Comparison of ENCODE assay signal across 19 mouse cellular contexts in the genomic region with DNA sequence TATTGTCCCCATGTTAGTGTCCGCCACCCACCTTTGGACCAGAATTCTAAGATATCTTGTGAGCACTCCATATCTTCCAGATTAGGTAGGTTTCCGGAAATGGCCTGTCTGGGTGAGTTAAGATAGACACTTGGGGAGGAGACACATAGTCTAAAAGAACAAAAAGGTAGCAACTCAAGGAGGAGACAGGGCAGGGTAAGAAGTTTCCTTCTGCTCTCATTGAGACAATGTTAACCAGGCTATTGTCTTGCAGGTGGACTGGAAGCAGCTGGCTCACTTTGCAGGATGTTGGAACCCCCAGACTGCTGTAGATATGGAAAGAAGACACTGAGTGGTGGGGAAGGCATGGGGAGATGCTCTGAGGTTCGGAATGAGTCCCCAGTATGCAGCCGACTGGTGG.
DNase-seq lines count a peak whose midpoint lies in the region; ATAC-seq and TF ChIP-seq lines count a peak whose summit lies in the region.
"Had no signal": no experiment of that assay in that cellular context is flagged by ENCODE, and none has a peak within 500 bp of the region (broad histone marks: within the 10 kb centered on the region; RNA-seq: fewer than 3 reads in every experiment).

No protein-coding gene starts in this region.

- H3K4me3 ChIP-seq in CH12.LX (replicated peaks in 1 of 3; ENCODE audit: low read depth in 2 of 3, low read length in 2 of 3, poor library complexity in 1 of 3) = no peak overlapping the region
- peak overlapping the region; percentile 61 to 72 for H3K4me3 ChIP-seq in MEL (ENCODE audit: control insufficient read depth in 1 of 2, insufficient read depth in 1 of 2, low read depth in 2 of 2, low read length in 2 of 2)
- H3K4me3 ChIP-seq in limb, embryonic 10.5 days = no peak overlapping the region
- H3K4me3 ChIP-seq in liver, embryonic 15.5 days (replicated peaks) = no peak overlapping the region
- no peak overlapping the region for H3K4me3 ChIP-seq in lung, postnatal 0 days (ENCODE audit: low read depth, low read length)
- H3K4me3 ChIP-seq: embryonic facial prominence, embryonic 13.5 days; heart, embryonic 12.5 days; hindbrain, embryonic 10.5 days had no signal

- no peaks in the 10 kb centered on the region for H3K27me3 ChIP-seq in CH12.LX (replicated peaks)
- no peaks in the 10 kb centered on the region for H3K27me3 ChIP-seq in MEL (ENCODE audit: control insufficient read depth in 1 of 2, insufficient read depth in 2 of 2, low read length in 2 of 2)
- no peaks in the 10 kb centered on the region for H3K27me3 ChIP-seq in limb, embryonic 10.5 days (ENCODE audit: low read depth, poor library complexity, severe bottlenecking)
- H3K27me3 ChIP-seq in liver, embryonic 15.5 days = no peaks in the 10 kb centered on the region
- no peaks in the 10 kb centered on the region for H3K27me3 ChIP-seq in lung, postnatal 0 days (replicated peaks; ENCODE audit: insufficient read depth, low read length)
- H3K27me3 ChIP-seq: embryonic facial prominence, embryonic 13.5 days had no signal

- H3K9ac ChIP-seq in CH12.LX (ENCODE audit: insufficient read depth, low read depth) (no peak overlapping the region), MEL (ENCODE audit: control insufficient read depth, low read depth, low read length, poor library complexity, severe bottlenecking) (peak overlapping the region; percentile 78)
- H3K9ac ChIP-seq in liver, embryonic 15.5 days = no peak overlapping the region
- H3K9ac ChIP-seq in lung, postnatal 0 days (replicated peaks; ENCODE audit: low read depth) = no peak overlapping the region
- H3K9ac ChIP-seq: embryonic facial prominence, embryonic 13.5 days; heart, embryonic 12.5 days; hindbrain, embryonic 14.5 days had no signal

- ATAC-seq in liver, embryonic 15.5 days (ENCODE audit: insufficient read depth) = 0 out of 2 replicates have a peak, but pooled peaks have one; percentile 14
- ATAC-seq in lung, postnatal 0 days = no peak
- no peak for ATAC-seq in activated CD4-positive, CD25-positive, alpha-beta regulatory T cell, adult 4 months
- ATAC-seq: forebrain, embryonic 14.5 days had no signal

- DNase-seq in CH12.LX (ENCODE audit: extremely low read depth) = no peak
- peak; percentile 89 for DNase-seq in MEL (ENCODE audit: low read depth, low spot score)
- DNase-seq in limb, embryonic 10.5 days (ENCODE audit: low spot score) = peak; percentile 11
- DNase-seq in lung, postnatal 4 days = no peak
- DNase-seq in spleen, adult 18-20 months = no peak
- no peak for DNase-seq in lung, postnatal 0 days (ENCODE audit: low spot score)
- DNase-seq: adrenal gland, postnatal 10 days; cerebellum, adult 11-12 months; cerebellum, adult 9-10 months; cerebellum, postnatal 25 days; gastrocnemius, postnatal 36 days; heart, adult 18-20 months had no signal

- WGBS in limb, embryonic 10.5 days = 94% methylated on average over 4 of the region's 4 CpGs
- 39% methylated on average over 4 of the region's 4 CpGs for WGBS in liver, embryonic 15.5 days (ENCODE audit: insufficient replicate concordance)
- WGBS in lung, postnatal 0 days = 92% methylated on average over 4 of the region's 4 CpGs

- TF ChIP-seq CTCF in CH12.LX (conservative IDR thresholded peaks at IDR 0.05 in 1 of 2, IDR thresholded peaks at IDR 0.05 in 1 of 2; ENCODE audit: low read depth in 2 of 2, low read length in 2 of 2) (no peak), MEL (IDR thresholded peaks at IDR 0.05 in 2 of 3, conservative IDR thresholded peaks at IDR 0.05 in 1 of 3; ENCODE audit: control insufficient read depth in 1 of 3, insufficient read depth in 1 of 3, low read depth in 2 of 3, low read length in 3 of 3, poor library complexity in 1 of 3, severe bottlenecking in 1 of 3) (no peak)
- no peak for TF ChIP-seq CTCF in lung, postnatal 0 days (IDR thresholded peaks at IDR 0.05)

- peaks cover 39 to 79% of the 10 kb centered on the region in 2 experiments for H3K4me1 ChIP-seq in CH12.LX (ENCODE audit: control insufficient read depth in 1 of 2, insufficient read depth in 2 of 2)
- H3K4me1 ChIP-seq in MEL (ENCODE audit: control insufficient read depth in 1 of 2, insufficient read depth in 2 of 2, low read length in 2 of 2) = peaks cover 19 to 71% of the 10 kb centered on the region in 2 experiments
- no peaks in the 10 kb centered on the region for H3K4me1 ChIP-seq in limb, embryonic 10.5 days
- peaks cover 57% of the 10 kb centered on the region for H3K4me1 ChIP-seq in liver, embryonic 15.5 days (replicated peaks)
- H3K4me1 ChIP-seq in lung, postnatal 0 days (ENCODE audit: insufficient read depth, low read depth, low read length) = 0 out of 2 replicates have a peak, but pooled peaks cover 4% of the 10 kb centered on the region

- dilution Hi-C loops in CH12.LX (cut with MboI; ENCODE audit: extremely low pct_ligation_motif_present, extremely low pct_unique_long_range_greater_than_20kb, low sequenced_read_pairs) = no loop called here

- 0 out of 2 replicates have a peak overlapping the region, but pooled peaks have one; percentile 16 for H3K27ac ChIP-seq in CH12.LX (ENCODE audit: insufficient read depth, low read depth)
- peak overlapping the region; percentile 95 for H3K27ac ChIP-seq in MEL (ENCODE audit: control insufficient read depth, low read depth, low read length)
- H3K27ac ChIP-seq in limb, embryonic 10.5 days = no peak overlapping the region
- peak overlapping the region; percentile 30; the same call in 1 of the 2 replicates for H3K27ac ChIP-seq in liver, embryonic 15.5 days (replicated peaks)
- H3K27ac ChIP-seq in lung, postnatal 0 days (ENCODE audit: low read length) = no peak overlapping the region
- H3K27ac ChIP-seq: embryonic facial prominence, embryonic 13.5 days; hindbrain, embryonic 10.5 days; hindbrain, embryonic 14.5 days had no signal

- H3K9me3 ChIP-seq in CH12.LX (replicated peaks; ENCODE audit: low read length) = peaks cover 23% of the 10 kb centered on the region
- H3K9me3 ChIP-seq in MEL (replicated peaks; ENCODE audit: insufficient read depth, low read length) = no peaks in the 10 kb centered on the region
- no peaks in the 10 kb centered on the region for H3K9me3 ChIP-seq in limb, embryonic 10.5 days (replicated peaks)
- H3K9me3 ChIP-seq in liver, embryonic 15.5 days (replicated peaks) = no peaks in the 10 kb centered on the region
- H3K9me3 ChIP-seq in lung, postnatal 0 days (ENCODE audit: low read length) = no peaks in the 10 kb centered on the region
- H3K9me3 ChIP-seq: embryonic facial prominence, embryonic 13.5 days; heart, embryonic 12.5 days; hindbrain, embryonic 10.5 days had no signal

- H3K36me3 ChIP-seq in CH12.LX (replicated peaks in 1 of 2; ENCODE audit: control insufficient read depth in 1 of 2, insufficient read depth in 1 of 2, low read length in 1 of 2) = peaks cover 54 to 97% of the 10 kb centered on the region in 2 experiments
- H3K36me3 ChIP-seq in MEL (ENCODE audit: control insufficient read depth in 1 of 2, insufficient read depth in 2 of 2, low read length in 2 of 2) = peaks cover 20 to 80% of the 10 kb centered on the region in 2 experiments
- peaks cover 2% of the 10 kb centered on the region for H3K36me3 ChIP-seq in limb, embryonic 10.5 days
- peaks cover 12% of the 10 kb centered on the region for H3K36me3 ChIP-seq in liver, embryonic 15.5 days (replicated peaks)
- no peaks in the 10 kb centered on the region for H3K36me3 ChIP-seq in lung, postnatal 0 days (ENCODE audit: insufficient read depth, low read length)
- H3K36me3 ChIP-seq: heart, embryonic 12.5 days; hindbrain, embryonic 10.5 days had no signal

- in situ Hi-C loops in CH12.LX (cut with MboI; ENCODE audit: low pct_ligation_motif_present, low pct_unique_long_range_greater_than_20kb, low sequenced_read_pairs) = no loop called here

- TF ChIP-seq RAD21 in CH12.LX (IDR thresholded peaks at IDR 0.05; ENCODE audit: low read depth, low read length) (no peak), MEL (IDR thresholded peaks at IDR 0.05; ENCODE audit: low read depth, low read length) (no peak)

- TF ChIP-seq EP300 in CH12.LX (IDR thresholded peaks at IDR 0.05; ENCODE audit: low read length) (no peak), MEL (IDR thresholded peaks at IDR 0.05; ENCODE audit: low read depth in 1 of 2, low read length in 2 of 2) (no peak)
- TF ChIP-seq EP300 in lung, postnatal 0 days (IDR thresholded peaks at IDR 0.05) = no peak

- H3K79me2 ChIP-seq in CH12.LX (replicated peaks; ENCODE audit: control insufficient read depth, extremely low read depth, insufficient read depth, poor library complexity, severe bottlenecking) (peaks cover 53% of the 10 kb centered on the region), MEL (ENCODE audit: control insufficient read depth, insufficient read depth, low read length, poor library complexity) (peaks cover 61% of the 10 kb centered on the region)

- no peak for TF ChIP-seq POLR2A in CH12.LX (IDR thresholded peaks at IDR 0.05; ENCODE audit: low read depth, low read length)
- TF ChIP-seq POLR2A in MEL (IDR thresholded peaks at IDR 0.05; ENCODE audit: control insufficient read depth in 1 of 2, insufficient read depth in 1 of 2, low read depth in 1 of 2, low read length in 2 of 2, poor library complexity in 1 of 2) = peak; percentile 63 to 84; a peak in 3 of 4 replicates

- H3K4me2 ChIP-seq in CH12.LX (ENCODE audit: insufficient read depth, low read depth, poor library complexity, severe bottlenecking) = no peak overlapping the region
- no peak overlapping the region; the same call in 1 of the 2 replicates for H3K4me2 ChIP-seq in liver, embryonic 15.5 days
- no peak overlapping the region for H3K4me2 ChIP-seq in lung, postnatal 0 days (replicated peaks; ENCODE audit: low read depth, low read length)
- H3K4me2 ChIP-seq: embryonic facial prominence, embryonic 13.5 days; heart, embryonic 12.5 days; hindbrain, embryonic 14.5 days had no signal

TF ChIP-seq in CH12.LX, 34 proteins besides CTCF, POLR2A, EP300 and RAD21 (continues in another document):
- TF ChIP-seq ETS1 (conservative IDR thresholded peaks at IDR 0.05; ENCODE audit: low read depth, low read length) (no peak), ZC3H11A (IDR thresholded peaks at IDR 0.05; ENCODE audit: low read depth, low read length) (no peak), NELFE (IDR thresholded peaks at IDR 0.05; ENCODE audit: low read depth, low read length) (no peak), KAT2A (IDR thresholded peaks at IDR 0.05; ENCODE audit: insufficient replicate concordance, low read length) (no peak), ZNF384 (IDR thresholded peaks at IDR 0.05; ENCODE audit: low read depth, low read length) (no peak), CHD1 (IDR thresholded peaks at IDR 0.05; ENCODE audit: low read depth, low read length) (no peak)

TF ChIP-seq in MEL, 35 proteins besides CTCF, POLR2A, EP300 and RAD21 (continues in another document):
- TF ChIP-seq UBTF (IDR thresholded peaks at IDR 0.05; ENCODE audit: borderline replicate concordance, insufficient read depth, low read depth, low read length) (no peak), NELFE (IDR thresholded peaks at IDR 0.05; ENCODE audit: low read depth, low read length) (no peak), MYB (IDR thresholded peaks at IDR 0.05; ENCODE audit: low read depth, low read length) (no peak), TAL1 (IDR thresholded peaks at IDR 0.05; ENCODE audit: low read length) (peak; percentile 79), ETS1 (IDR thresholded peaks at IDR 0.05; ENCODE audit: low read depth, low read length) (no peak), MAZ (IDR thresholded peaks at IDR 0.05; ENCODE audit: low read depth, low read length) (no peak), HCFC1 (IDR thresholded peaks at IDR 0.05; ENCODE audit: low read depth, low read length) (no peak)

Comparison
In these comparisons a context has a peak if more than half of its experiments do, and no peak if none do; other contexts are left out.
1. DNase-seq: peak in MEL (single experiment) and limb, embryonic 10.5 days (single experiment); none in CH12.LX (single experiment), lung, postnatal 4 days (0 of 2), spleen, adult 18-20 months (0 of 2) and lung, postnatal 0 days (single experiment).
2. H3K27ac ChIP-seq: peak in CH12.LX (single experiment), MEL (single experiment) and liver, embryonic 15.5 days (single experiment); none in limb, embryonic 10.5 days (single experiment) and lung, postnatal 0 days (single experiment).
3. H3K4me3 ChIP-seq: peak in MEL (2 of 2); none in CH12.LX (0 of 3), limb, embryonic 10.5 days (single experiment), liver, embryonic 15.5 days (single experiment) and lung, postnatal 0 days (single experiment).